Mouse (Mus musculus): ENCODE data around the gene Setdb1. TPM values are rescaled to one million over a fixed set of nuclear protein-coding genes. Genes with fewer than 3 reads are reported as not detected.
A peak's percentile ranks its signal among the peaks of the same experiment; 100 is the strongest.

Gene Setdb1
- polyA plus RNA-seq, 1 experiment from 2014 or later, result 60.9 TPM

GRCm38 (mm10) chr3:95323429-95323828, 33.6 kb downstream of the Setdb1 start:
- Histone ChIP-seq H3K4me1 (ENCODE audit: control insufficient read depth, insufficient read depth, low read length) (no peaks in the 10 kb centered on the region; the same call in 1 of the 2 replicates), H3K36me3 (ENCODE audit: control insufficient read depth, insufficient read depth, low read length) (peaks cover 53% of the 10 kb centered on the region), H3K27me3 (ENCODE audit: control insufficient read depth, insufficient read depth, low read length) (no peaks in the 10 kb centered on the region), H3K9ac (ENCODE audit: low read length) (no peak overlapping the region), H3K4me3 (ENCODE audit: low read depth, low read length) (no peak overlapping the region), H3K9me3 (ENCODE audit: control insufficient read depth, low read length) (no peaks in the 10 kb centered on the region), H3K27ac (ENCODE audit: low read depth, low read length) (no peak overlapping the region), H3K4me2 (no peak overlapping the region)
- whole genome bisulfite sequencing, result 95% methylated on average over 3 of the region's 3 CpGs
- no peak for DNase-seq (ENCODE audit: low spot score, missing footprints)
- ATAC-seq (ENCODE audit: low FRiP score), result no peak

GRCm38 (mm10) chr3:95319701-95320625, 37.0 kb downstream of the Setdb1 start:
- WGBS, result 73% methylated on average over 12 of the region's 12 CpGs
- no peak overlapping the region for H3K4me2 ChIP-seq
- DNase-seq (ENCODE audit: low spot score, missing footprints), result no peak
- H3K27me3 ChIP-seq (ENCODE audit: control insufficient read depth, insufficient read depth, low read length), result no peaks in the 10 kb centered on the region
- H3K9ac ChIP-seq (ENCODE audit: low read length), result no peak overlapping the region
- no peak overlapping the region for H3K4me3 ChIP-seq (ENCODE audit: low read depth, low read length)
- H3K4me1 ChIP-seq (ENCODE audit: control insufficient read depth, insufficient read depth, low read length), result peaks cover 13% of the 10 kb centered on the region
- peaks cover 38% of the 10 kb centered on the region for H3K36me3 ChIP-seq (ENCODE audit: control insufficient read depth, insufficient read depth, low read length)
- H3K27ac ChIP-seq (ENCODE audit: low read depth, low read length), result no peak overlapping the region
- no peak for ATAC-seq (ENCODE audit: low FRiP score)
- H3K9me3 ChIP-seq (ENCODE audit: control insufficient read depth, low read length), result no peaks in the 10 kb centered on the region

- DNase-seq (ENCODE audit: low spot score, missing footprints) (no peak), ATAC-seq (ENCODE audit: low FRiP score) (no peak)
- Histone ChIP-seq H3K9ac (ENCODE audit: low read length) (no peak overlapping the region), H3K4me1 (ENCODE audit: control insufficient read depth, insufficient read depth, low read length) (peaks cover 13% of the 10 kb centered on the region), H3K27me3 (ENCODE audit: control insufficient read depth, insufficient read depth, low read length) (no peaks in the 10 kb centered on the region), H3K4me3 (ENCODE audit: low read depth, low read length) (no peak overlapping the region), H3K4me2 (no peak overlapping the region), H3K36me3 (ENCODE audit: control insufficient read depth, insufficient read depth, low read length) (peaks cover 30% of the 10 kb centered on the region), H3K27ac (ENCODE audit: low read depth, low read length) (no peak overlapping the region), H3K9me3 (ENCODE audit: control insufficient read depth, low read length) (no peaks in the 10 kb centered on the region)
- WGBS, result 63% methylated on average over 2 of the region's 2 CpGs
These were observed 37.9 kb downstream of the Setdb1 start for GRCm38 (mm10) chr3:95319110-95319509.

GRCm38 (mm10) chr3:95318548-95318947, 38.5 kb downstream of the Setdb1 start:
- peaks cover 29% of the 10 kb centered on the region for H3K36me3 ChIP-seq (ENCODE audit: control insufficient read depth, insufficient read depth, low read length)
- ATAC-seq (ENCODE audit: low FRiP score) (no peak), DNase-seq (ENCODE audit: low spot score, missing footprints) (no peak)
- H3K4me3 ChIP-seq (ENCODE audit: low read depth, low read length), result no peak overlapping the region
- H3K9me3 ChIP-seq (ENCODE audit: control insufficient read depth, low read length), result no peaks in the 10 kb centered on the region
- H3K9ac ChIP-seq (ENCODE audit: low read length), result no peak overlapping the region
- peaks cover 13% of the 10 kb centered on the region for H3K4me1 ChIP-seq (ENCODE audit: control insufficient read depth, insufficient read depth, low read length)
- H3K27me3 ChIP-seq (ENCODE audit: control insufficient read depth, insufficient read depth, low read length), result no peaks in the 10 kb centered on the region
- 38% methylated on average over 6 of the region's 6 CpGs for WGBS
- no peak overlapping the region for H3K27ac ChIP-seq (ENCODE audit: low read depth, low read length)
- H3K4me2 ChIP-seq, result no peak overlapping the region

- no peaks in the 10 kb centered on the region for H3K9me3 ChIP-seq (ENCODE audit: control insufficient read depth, low read length)
- DNase-seq (ENCODE audit: low spot score, missing footprints) (peak; percentile 89), ATAC-seq (ENCODE audit: low FRiP score) (no peak)
- H3K4me2 ChIP-seq, result no peak overlapping the region
- peaks cover 13% of the 10 kb centered on the region for H3K4me1 ChIP-seq (ENCODE audit: control insufficient read depth, insufficient read depth, low read length)
- H3K27me3 ChIP-seq (ENCODE audit: control insufficient read depth, insufficient read depth, low read length), result no peaks in the 10 kb centered on the region
- H3K36me3 ChIP-seq (ENCODE audit: control insufficient read depth, insufficient read depth, low read length), result peaks cover 21% of the 10 kb centered on the region
- H3K4me3 ChIP-seq (ENCODE audit: low read depth, low read length), result no peak overlapping the region
- 23% methylated on average over 12 of the region's 12 CpGs for WGBS
- no peak overlapping the region for H3K9ac ChIP-seq (ENCODE audit: low read length)
- no peak overlapping the region for H3K27ac ChIP-seq (ENCODE audit: low read depth, low read length)
These were observed 39.5 kb downstream of the Setdb1 start for GRCm38 (mm10) chr3:95317414-95318080.

- Histone ChIP-seq H3K27me3 (ENCODE audit: control insufficient read depth, insufficient read depth, low read length) (no peaks in the 10 kb centered on the region), H3K27ac (ENCODE audit: low read depth, low read length) (peak overlapping the region; percentile 90; the same call in 1 of the 2 replicates), H3K4me2 (peak overlapping the region; percentile 83), H3K9ac (ENCODE audit: low read length) (peak overlapping the region; percentile 100), H3K4me3 (ENCODE audit: low read depth, low read length) (peak overlapping the region; percentile 91), H3K36me3 (ENCODE audit: control insufficient read depth, insufficient read depth, low read length) (peaks cover 8% of the 10 kb centered on the region), H3K4me1 (ENCODE audit: control insufficient read depth, insufficient read depth, low read length) (peaks cover 13% of the 10 kb centered on the region), H3K9me3 (ENCODE audit: control insufficient read depth, low read length) (no peaks in the 10 kb centered on the region)
- ATAC-seq (ENCODE audit: low FRiP score), result no peak; the same call in 1 of the 2 replicates
- 17% methylated on average over 9 of the region's 9 CpGs for WGBS
- no peak for DNase-seq (ENCODE audit: low spot score, missing footprints)
These were observed 41.0 kb downstream of the Setdb1 start for GRCm38 (mm10) chr3:95315844-95316550.

- Histone ChIP-seq H3K36me3 (ENCODE audit: control insufficient read depth, insufficient read depth, low read length) (peaks cover 1% of the 10 kb centered on the region; the same call in 1 of the 2 replicates), H3K9me3 (ENCODE audit: control insufficient read depth, low read length) (no peaks in the 10 kb centered on the region), H3K4me1 (ENCODE audit: control insufficient read depth, insufficient read depth, low read length) (peaks cover 13% of the 10 kb centered on the region), H3K4me2 (peak overlapping the region; percentile 83), H3K4me3 (ENCODE audit: low read depth, low read length) (peak overlapping the region; percentile 91), H3K27me3 (ENCODE audit: control insufficient read depth, insufficient read depth, low read length) (no peaks in the 10 kb centered on the region), H3K27ac (ENCODE audit: low read depth, low read length) (peak overlapping the region; percentile 90), H3K9ac (ENCODE audit: low read length) (peak overlapping the region; percentile 100)
- WGBS, result under 1% methylated on average over 67 of the region's 71 CpGs
- ATAC-seq (ENCODE audit: low FRiP score), result peak; percentile 94
- peak; percentile 99 for DNase-seq (ENCODE audit: low spot score, missing footprints)
These were observed 41.7 kb downstream of the Setdb1 start for GRCm38 (mm10) chr3:95315094-95315843.

GRCm38 (mm10) chr3:95314486-95315093, 42.4 kb downstream of the Setdb1 start, which contains the start of gene Cers2:
Gene Cers2, plus strand, starts transcription at chr3:95314791.
- H3K4me3 ChIP-seq (ENCODE audit: low read depth, low read length), result peak within 1 kb of the TSS; percentile 91
- no peaks in the 10 kb centered on the region for H3K9me3 ChIP-seq (ENCODE audit: control insufficient read depth, low read length)
- DNase-seq (ENCODE audit: low spot score, missing footprints) (no peak), ATAC-seq (ENCODE audit: low FRiP score) (peak; percentile 74; the same call in 1 of the 2 replicates)
- H3K27me3 ChIP-seq (ENCODE audit: control insufficient read depth, insufficient read depth, low read length), result no peaks in the 10 kb centered on the region
- H3K36me3 ChIP-seq (ENCODE audit: control insufficient read depth, insufficient read depth, low read length), result no peaks in the 10 kb centered on the region
- peak within 1 kb of the TSS; percentile 100 for H3K9ac ChIP-seq (ENCODE audit: low read length)
- H3K4me2 ChIP-seq, result peak within 1 kb of the TSS; percentile 83
- H3K27ac ChIP-seq (ENCODE audit: low read depth, low read length), result peak within 1 kb of the TSS; percentile 90
- WGBS, result 3% methylated on average over 27 of the region's 27 CpGs
- H3K4me1 ChIP-seq (ENCODE audit: control insufficient read depth, insufficient read depth, low read length), result peaks cover 13% of the 10 kb centered on the region

Measured in midbrain, embryonic 11.5 days (tissue).